Mouse (Mus musculus): ENCODE measurements around the gene Syngr2.
"Not testable (repeated sequence)": the region's sequence is repeated elsewhere in the genome, so short reads cannot be mapped to it uniquely, and the experiment has no call there.

Gene Syngr2

DNA sequence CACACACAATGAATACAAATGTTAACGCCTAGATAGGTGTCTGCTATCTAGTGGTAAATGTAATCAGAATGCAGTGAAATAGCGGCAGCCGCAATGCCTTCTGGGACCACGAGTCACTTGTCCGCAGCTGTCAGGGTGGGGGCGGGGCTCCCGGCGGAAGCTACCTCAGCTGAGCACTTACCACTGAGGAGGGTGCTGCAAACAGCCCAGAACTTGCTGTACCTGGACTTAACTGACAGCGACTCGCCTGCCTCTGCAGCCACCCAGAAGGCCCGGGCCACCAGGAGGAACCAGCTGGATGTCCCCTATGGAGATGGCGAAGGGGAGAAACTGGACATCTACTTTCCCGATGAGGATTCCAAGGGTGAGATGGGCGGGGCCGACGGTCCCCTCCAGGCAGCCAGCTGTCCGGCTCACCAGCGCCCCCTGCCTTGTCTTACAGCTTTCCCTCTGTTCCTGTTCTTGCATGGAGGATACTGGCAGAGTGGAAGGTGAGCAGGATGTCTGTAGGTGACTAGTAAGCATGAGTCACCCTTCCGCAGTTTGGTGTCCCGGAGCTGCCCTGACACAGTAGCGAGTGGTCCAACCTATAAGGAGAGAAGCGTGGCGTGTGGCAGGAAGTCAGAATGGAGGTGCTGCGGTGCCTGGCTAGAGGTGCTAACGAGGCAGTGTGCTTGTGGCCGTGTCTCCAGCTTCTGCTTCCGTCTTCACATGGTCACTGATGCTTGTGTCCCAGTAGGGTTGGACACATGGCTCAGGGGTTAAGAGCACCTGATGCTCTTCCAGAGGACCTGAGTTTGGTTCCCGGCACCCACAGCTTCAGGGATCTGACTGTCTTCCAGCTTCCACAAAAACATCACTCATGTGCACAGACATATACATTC lies 22.9 kb downstream of the Syngr2 start:
- DNase-seq (ENCODE audit: low spot score in 2 of 2): peak in 1 of 2 experiments; percentile 64

DNA sequence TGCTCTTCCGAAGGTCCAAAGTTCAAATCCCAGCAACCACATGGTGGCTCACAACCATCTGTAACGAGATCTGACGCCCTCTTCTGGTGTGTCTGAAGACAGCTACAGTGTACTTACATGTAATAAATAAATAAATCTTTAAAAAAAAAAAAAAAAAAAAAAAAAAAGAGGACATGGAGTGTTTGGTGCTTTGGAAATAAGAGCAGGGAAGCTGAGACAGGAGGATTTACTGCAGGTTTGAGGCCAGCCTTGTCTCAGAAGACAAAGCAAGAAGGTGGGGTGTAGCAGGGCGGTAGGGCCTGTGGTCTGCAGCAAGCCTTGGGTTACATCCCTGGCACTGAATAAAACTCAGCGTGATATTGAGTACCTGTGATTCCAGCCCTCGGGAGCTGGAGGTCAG lies 24.0 kb downstream of the Syngr2 start:
- not testable (repeated sequence) for DNase-seq (ENCODE audit: low spot score in 2 of 2)

DNA sequence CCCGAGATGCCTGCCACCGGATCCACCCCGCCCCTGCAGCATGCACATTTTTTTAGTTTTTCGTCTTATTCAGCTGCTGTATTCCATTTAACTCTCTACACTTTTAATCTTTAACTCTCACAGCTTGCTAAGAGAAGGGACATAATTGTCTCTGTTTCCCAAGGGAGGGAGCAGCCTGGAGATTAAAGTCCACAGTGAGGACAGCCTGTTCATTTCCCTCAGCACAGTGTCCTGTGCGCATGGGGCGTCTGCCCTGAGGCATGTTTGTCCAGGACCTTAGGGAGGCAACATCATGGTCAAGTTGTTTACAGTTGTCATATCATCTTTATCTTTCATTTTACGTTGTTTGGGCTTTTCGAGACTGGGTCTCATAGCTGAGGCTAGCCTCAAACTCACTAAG lies 24.6 kb downstream of the Syngr2 start:
- DNase-seq (ENCODE audit: low spot score in 2 of 2): no peak

DNA sequence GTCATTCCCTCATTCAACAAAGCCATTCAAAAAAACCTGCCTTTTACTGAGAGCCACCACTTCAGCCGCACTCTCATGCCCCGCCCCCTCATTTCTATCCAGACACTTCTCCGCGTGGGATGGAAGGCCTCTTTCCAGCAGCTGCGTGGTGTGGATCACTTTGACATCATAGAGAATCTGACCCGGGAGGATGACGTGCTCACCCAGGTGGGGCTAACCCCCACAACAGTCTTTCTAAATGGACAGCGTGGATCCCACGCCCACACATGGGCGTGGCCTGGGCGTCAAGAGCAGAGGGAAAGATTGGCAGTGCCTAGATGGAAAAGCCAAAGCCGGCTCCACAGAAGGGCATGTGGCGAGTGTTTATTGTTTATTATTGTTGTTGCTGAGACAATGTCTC lies 26.8 kb downstream of the Syngr2 start:
- peak in 1 of 2 experiments; percentile 60 for DNase-seq (ENCODE audit: low spot score in 2 of 2)

DNA sequence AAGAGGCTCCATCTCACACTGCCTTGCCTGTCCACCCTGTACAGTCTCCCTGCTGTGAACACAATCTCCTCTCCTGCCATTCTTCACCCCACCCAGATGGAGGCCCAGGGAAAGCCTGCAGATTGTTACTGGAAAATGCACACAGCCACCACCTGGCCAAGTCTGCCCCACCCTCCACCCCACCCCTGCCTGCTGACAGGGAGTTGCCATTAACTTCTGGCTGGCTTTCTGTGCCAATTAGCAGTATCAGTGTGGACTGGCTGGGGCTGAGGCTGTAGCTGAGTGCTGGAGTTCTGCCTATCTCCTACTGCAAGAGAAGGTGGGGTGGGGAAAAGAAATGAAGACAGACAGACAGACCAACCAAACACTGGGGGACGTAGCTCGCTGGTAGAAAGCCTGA lies 29.1 kb downstream of the Syngr2 start:
- DNase-seq (ENCODE audit: low spot score in 2 of 2): no peak

DNA sequence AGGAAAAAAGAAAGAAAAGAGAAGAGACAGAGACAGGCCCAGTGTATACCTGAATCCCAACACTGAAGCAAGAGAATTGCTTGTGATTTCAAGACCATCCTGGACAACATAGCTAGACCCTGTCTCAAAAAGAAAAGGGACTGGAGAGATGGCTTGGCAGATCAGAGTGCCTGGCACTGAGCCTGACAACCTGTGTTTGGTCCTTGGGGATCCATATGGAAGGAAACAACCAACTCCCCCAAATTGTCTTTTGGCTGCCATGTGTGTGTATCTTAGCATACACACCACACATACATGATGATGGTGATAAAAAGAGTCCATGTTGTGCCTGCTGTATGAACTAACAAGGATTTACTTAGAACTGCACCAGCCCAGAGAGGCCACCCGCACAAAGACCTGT lies 29.6 kb downstream of the Syngr2 start:
- no peak for DNase-seq (ENCODE audit: low spot score in 2 of 2)

DNA sequence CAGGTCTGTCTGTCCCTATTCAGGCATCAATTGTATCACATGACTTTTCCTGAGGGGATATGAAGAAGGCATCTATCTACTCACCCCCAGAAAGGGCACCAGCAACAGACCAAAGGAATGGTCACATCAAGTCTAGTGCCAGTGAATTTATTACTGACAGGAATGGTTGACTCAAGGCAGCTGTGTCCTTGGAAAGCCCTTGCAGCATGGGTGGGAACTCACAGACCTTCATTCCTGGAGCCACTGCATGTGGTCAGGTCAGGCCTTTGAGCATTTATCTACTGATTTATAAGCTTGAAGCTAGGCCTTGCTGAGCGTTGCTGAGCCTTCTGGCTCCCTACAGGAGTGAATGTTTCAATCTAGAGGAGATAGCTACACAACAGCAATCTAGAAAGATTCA lies 31.4 kb downstream of the Syngr2 start:
- no peak for DNase-seq (ENCODE audit: low spot score in 2 of 2)

DNA sequence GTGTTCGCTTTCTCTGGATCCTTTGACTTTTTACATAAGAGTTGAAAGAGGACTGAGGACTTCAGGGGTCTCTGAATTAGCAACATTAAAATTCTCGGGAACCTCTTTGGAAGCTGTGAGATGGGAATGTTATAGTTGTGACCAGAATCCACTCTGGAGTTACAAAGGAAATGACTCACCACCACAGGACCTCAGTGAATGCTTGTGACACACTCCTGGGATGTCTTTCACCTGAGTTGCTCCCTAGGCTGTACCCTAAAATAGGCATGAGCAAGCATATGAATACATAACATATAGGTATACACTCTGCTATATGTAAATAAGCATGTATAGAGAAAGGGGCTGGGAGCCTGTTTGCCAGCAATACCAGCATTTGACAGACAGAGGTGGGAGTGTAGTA lies 34.0 kb downstream of the Syngr2 start:
- DNase-seq (ENCODE audit: low spot score in 2 of 2): no peak

DNA sequence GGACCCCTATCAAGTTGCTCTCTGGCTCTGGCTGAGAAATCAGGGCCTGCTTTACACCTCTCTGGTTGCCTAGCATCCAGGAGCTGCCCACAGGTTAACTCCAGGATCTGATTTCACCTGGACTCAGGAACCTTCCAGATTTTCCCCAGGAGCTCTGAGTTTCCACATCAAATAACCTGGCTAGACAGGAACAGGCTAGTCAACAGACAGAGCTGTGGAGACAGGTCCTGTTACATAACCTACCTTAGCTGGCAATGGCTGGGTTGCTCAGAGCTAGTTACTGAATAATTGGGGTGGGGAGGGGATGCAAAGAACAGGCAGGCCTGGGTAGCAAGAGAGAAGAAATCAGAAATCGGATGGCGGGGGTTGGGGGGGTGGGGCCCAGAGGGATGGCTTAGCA lies 35.5 kb downstream of the Syngr2 start:
- DNase-seq (ENCODE audit: low spot score in 2 of 2): no peak

DNA sequence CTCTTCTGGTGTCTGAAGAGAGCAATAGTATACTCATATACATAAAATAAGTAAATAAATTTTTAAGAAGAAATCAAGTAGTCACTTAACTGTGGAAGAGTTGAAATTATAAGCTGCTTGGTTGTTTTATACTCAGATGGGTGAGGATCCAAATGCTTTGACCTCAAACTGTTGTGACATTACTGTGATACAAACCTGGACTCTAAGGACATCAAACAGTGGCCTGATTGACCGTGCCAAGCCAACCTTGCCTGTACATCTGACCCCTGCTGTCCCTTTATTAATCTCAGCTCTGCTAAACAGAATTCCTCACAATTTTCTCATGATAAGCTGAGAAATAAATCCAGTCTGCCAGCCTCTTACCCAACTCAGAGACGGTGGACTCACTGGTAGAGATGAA lies 36.2 kb downstream of the Syngr2 start:
- no peak for DNase-seq (ENCODE audit: low spot score in 2 of 2)

DNA sequence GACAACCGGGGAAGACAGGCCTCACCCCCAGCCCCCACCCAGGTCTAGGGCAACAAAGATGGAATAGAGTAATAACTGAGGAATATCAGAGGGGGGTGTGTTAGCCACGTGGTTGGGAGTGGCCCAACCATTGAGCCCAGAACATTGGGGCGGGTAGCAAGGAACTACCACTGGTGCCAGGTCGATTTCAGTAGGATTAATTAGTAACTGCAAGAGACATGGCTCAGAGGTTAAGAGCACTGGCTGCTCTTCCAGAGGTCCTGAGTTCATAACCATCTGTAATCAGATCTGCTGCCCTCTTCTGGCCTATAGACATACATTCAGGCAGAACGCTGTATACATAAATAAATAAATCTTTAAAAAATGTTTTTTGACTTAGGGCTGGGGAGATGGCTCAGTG lies 37.2 kb downstream of the Syngr2 start:
- DNase-seq (ENCODE audit: low spot score in 2 of 2): no peak

DNA sequence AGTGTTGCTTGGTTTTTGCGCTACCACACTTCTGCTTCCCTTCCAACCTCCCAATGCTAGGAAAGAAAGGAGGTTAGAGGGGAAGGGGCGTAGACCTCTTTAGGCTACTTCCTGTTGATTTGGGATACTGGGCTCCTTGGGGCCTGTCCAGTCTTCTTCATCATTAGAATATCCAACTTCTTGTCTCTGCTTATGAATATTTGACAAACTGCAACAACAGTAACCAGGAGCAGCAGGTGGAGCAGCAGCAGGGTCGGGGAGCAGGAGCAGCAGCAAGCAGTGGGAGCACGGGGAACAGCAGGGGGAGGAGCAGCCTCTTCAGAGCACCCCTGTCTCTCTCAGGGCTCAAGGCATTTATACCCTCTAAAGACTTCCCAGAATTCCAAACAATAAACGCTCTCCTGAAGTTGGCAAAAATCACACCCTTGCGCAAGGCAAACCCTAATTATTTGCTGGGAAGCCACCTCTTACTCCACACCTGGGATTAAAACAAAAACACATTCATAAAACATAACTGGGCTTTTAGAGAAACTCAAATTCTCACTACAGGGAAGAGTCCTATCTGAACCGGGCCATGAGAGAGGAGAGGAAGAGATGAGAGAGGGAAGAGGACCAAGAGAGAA lies 38.2 kb downstream of the Syngr2 start:
- no peak for DNase-seq (ENCODE audit: low spot score in 2 of 2)

DNA sequence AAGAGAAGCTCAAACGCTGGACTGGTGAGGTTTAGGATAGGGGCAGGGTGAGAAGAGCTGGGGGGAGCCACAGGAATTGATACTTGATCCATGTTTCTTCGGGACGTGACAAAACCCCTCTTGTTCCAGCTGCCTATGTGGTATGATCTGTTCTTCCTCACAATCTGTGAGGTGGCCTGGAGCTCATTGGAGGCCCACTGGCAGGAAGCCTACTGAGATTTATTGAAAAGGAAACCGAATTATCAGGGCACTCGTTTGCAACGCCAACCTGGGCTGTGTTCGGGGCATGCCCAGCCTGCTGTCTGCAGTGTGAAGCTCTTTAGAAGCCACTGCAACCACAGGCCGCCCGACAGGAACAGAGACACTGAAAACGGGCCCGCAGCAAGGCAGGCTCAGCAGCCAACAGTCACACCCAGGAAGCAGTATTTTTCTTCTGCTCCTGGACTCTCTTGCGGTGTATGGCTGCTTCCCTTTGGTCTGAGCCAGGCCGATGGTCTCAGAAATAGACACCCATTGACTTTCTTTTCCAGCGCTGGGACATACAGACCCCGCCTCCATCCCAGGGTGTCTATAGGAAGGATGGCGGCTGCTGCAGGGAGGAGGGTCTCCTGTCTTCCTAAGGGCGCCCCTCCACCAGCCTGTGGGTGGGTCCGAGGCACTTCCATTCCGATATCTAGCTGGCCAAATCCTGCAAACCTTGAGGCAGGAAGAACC lies 39.0 kb downstream of the Syngr2 start:
- no peak for DNase-seq (ENCODE audit: low spot score in 2 of 2)

DNA sequence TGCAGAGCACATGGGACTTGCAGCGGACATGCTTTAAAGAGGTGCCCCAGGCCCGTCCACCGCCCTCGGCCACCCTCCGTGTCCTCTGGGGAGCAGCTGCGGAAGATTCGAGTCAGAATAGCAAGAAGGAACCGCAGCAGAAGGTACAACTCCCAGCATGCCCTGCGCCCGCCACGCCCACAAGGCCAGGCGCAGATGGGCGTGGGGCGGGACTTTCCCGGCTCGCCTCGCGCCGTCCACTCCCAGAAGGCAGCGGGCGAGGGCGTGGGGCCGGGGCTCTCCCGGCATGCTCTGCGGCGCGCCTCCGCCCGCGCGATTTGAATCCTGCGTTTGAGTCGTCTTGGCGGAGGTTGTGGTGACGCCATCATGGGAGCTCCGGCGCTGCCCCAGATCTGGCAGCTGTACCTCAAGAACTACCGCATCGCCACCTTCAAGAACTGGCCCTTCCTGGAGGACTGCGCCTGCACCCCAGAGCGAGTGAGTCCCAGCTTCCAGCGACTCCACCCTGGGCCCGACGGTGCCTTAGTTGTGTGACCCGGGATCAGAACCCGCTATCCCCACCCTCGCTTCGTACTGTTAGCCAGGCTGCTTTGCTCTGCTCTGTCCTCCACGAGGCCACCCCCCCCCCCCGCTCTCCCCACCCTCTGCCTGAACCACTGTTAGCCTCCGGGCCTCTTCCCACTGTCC lies 39.7 kb downstream of the Syngr2 start, which contains the start of gene Birc5:
Gene Birc5 (plus strand): TSS at position 267 of the 687 bp plus-strand sequence.
- peak; percentile 93 to 96 for DNase-seq (ENCODE audit: low spot score in 2 of 2)

DNA sequence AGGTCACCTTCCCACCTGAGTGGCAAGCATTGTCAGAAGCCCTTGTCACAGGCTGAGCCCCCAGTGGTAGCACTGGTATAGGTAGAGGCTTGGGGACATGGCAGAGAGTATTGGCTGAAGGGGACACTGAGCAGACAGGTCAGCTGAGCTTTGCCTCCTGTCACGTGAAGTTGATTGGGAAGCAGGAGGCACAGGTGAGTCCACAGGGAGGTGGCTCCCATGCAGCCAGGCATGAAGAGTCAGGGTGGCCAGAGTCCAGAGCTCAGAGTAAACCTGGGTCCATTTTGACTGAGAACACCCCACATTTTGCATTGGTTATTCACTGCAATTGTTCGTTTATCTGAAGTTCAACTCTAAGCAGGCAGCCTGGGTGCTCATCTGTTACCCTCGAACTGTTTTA lies 43.4 kb downstream of the Syngr2 start:
- no peak for DNase-seq (ENCODE audit: low spot score in 2 of 2)

DNA sequence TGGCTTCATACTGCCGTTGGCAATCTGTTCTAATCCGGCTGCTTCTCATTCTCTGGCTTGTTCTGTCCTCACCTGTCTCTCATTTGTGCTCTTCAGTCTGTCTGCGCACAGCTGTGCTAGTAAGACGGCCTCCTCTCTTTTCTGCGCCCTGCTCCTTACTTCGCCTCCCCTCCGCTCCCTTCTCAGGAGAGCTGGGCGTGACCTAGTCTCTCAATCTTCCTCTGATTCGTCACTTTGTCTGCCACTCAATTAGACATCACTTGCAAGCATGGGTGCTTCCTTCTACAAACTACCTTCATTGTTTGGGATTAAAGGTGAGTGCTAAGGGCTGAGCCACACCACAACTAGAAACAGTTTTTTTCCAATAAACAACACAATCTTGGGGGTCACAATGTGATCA lies 44.8 kb downstream of the Syngr2 start:
- DNase-seq (ENCODE audit: low spot score in 2 of 2): no peak

DNA sequence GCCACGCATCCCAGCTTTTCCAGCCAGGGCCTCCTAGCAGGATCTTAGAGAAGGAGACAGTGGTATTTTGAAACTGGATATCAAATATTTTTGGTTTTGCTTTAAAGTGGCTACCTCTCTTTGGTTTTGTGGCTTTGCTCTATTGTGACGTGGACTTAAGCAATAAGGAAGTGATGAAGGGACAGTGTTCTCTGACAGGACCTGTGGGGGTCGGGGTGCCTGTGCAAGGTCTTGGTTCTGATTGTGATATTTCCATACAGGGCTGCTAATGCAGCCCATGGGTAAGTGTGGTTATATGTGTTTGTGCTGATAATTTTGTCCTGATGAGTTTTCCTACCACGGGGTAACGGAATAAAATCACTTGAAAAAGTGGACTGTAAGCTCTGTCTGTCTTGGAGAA lies 45.9 kb downstream of the Syngr2 start:
- DNase-seq (ENCODE audit: low spot score in 2 of 2): no peak

DNA sequence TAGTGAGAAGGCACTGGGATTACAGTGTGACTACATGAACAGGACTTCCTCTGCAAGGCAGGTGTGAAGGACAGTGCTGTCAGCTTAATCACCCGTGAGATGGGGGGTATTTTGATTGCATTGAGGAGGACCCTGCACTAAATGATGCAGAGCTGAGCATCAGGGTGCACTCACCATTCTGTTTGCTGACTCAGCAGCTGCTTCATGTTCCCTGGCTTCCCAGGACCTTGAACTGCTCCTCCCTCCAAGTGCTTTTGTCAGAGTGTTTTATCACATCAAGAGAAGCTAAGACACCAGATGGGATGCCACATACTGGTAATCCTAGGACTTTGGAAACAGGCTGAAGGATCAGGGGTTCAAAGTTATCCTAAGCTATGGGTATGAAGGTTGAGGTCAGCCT lies 46.5 kb downstream of the Syngr2 start:
- no peak for DNase-seq (ENCODE audit: low spot score in 2 of 2)

DNA sequence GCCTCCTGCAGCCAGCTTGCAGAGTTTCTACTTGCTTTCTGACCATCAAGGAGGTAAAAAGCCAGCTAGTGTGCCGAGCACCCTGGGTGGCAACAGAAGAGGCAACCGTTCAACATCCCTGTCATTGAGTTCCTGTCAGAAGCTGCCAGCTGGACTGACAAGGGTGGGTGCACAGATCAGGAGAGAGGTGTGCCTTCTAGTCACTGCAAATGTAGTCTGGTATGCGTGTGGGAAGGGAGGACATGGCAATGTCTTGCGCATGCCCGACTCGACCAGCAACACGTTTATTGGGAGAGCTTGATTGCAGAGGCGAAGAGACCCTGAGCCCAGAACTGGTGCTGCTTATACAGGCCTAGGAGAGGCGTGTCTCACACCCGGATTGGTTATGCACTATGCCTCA lies 48.0 kb downstream of the Syngr2 start:
- no peak for DNase-seq (ENCODE audit: low spot score in 2 of 2)

DNA sequence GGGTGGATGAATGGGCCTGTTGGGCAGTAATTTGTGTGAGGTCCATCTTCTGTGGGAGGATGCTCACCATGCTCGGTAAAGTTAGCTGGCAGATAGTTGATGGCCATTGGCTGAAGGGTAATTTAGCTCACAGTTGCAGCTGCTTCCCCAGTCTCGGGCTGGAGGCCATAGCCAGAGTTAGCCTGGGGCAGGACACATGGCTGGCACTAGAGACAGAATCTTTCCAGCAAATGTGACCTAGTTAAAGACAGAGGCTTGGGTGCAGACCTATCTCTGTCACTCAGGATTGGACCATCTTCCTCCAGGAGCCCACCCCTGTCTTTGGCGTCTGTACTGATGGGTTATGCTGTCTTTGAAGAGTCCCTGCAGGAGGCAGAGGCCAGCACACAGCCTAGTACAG lies 48.9 kb downstream of the Syngr2 start:
- DNase-seq (ENCODE audit: low spot score in 2 of 2): no peak

DNA sequence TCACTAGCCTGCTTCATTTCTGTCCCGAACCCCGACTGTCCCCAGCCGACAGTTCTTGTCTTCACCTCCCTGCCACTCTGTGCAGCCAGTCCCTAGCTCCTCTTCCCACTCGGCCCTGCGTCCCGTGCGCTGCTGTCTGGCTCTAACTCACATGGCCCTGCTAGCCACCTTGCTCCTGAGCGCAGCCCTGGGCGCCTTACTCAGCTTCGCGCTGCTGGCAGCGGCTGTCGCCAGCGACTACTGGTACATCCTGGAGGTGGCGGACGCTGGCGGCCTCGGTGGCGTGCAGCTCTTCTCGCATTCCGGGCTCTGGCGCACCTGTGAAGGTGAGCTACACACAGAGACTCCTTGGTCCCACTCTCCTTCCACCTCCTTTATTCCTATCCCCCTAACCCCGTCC lies 51.1 kb downstream of the Syngr2 start, which contains the start of gene Tmem235:
Gene Tmem235 (plus strand): TSS at position 152 of the 400 bp plus-strand sequence.
- DNase-seq (ENCODE audit: low spot score in 2 of 2): no peak

Data from frontal cortex, postnatal 10 days (tissue).